Mouse (Mus musculus): ENCODE data around the gene Tnrc6c. TPM values are rescaled to one million over a fixed set of nuclear protein-coding genes. Genes with fewer than 3 reads are reported as not detected.

Tnrc6c gene
- total RNA-seq, 2 experiments from 2014 or later, result 18.5 to 24.8 TPM

- no peak for TF ChIP-seq CTCF (IDR thresholded peaks at IDR 0.05)
- intact Hi-C loops (cut with DNase I), result loop anchor here (10.0 kb wide), 1 partner anchor 234 kb away; no protein-coding TSS in a partner anchor
- Histone ChIP-seq H3K27ac (peak overlapping the region; percentile 48), H3K4me3 (peak overlapping the region; percentile 17; the same call in 1 of the 2 replicates)
- peak; percentile 85 for DNase-seq
Observed at GRCm38 (mm10) chr11:117618774-117619173, 35.3 kb upstream of the Tnrc6c start.

- TF ChIP-seq CTCF (IDR thresholded peaks at IDR 0.05), result no peak
- H3K4me3 ChIP-seq, result no peak overlapping the region
- peak overlapping the region; percentile 25; the same call in 1 of the 2 replicates for H3K27ac ChIP-seq
- DNase-seq, result no peak
- intact Hi-C loops (cut with DNase I), result loop anchor here (10.0 kb wide), 1 partner anchor 235 kb away; no protein-coding TSS in a partner anchor
Observed at GRCm38 (mm10) chr11:117619581-117619980, 34.5 kb upstream of the Tnrc6c start.

DNA sequence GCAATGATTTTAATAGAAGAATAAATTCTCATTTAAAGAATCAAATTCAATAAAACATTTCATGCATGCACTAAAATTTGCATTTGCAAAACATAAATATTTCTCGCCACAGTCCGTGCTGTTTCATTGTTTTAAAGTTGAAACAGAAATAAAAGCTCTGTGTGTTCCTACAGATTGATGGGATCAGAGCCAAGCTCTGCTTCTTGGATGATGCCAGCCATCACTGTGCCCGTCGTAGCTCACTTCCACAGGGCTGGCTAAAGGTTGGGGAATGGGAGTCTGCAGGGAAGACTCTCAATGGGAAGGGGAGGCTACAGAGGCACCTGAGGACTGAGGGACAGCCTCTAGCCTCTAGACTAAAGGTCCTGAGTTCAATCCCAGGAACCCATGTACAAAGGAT lies 28.9 kb upstream of the Tnrc6c start:
- intact Hi-C loops (cut with DNase I), result loop anchor here (5.0 kb wide), 1 partner anchor 228 kb away; no protein-coding TSS in a partner anchor
- no peak for TF ChIP-seq CTCF (IDR thresholded peaks at IDR 0.05)
- H3K27ac ChIP-seq, result no peak overlapping the region
- DNase-seq, result no peak
- no peak overlapping the region for H3K4me3 ChIP-seq

GRCm38 (mm10) chr11:117626557-117626956 lies 27.5 kb upstream of the Tnrc6c start:
- no peak for TF ChIP-seq CTCF (IDR thresholded peaks at IDR 0.05)
- intact Hi-C loops (cut with DNase I), result loop anchor here (5.0 kb wide), 1 partner anchor 229 kb away; no protein-coding TSS in a partner anchor
- DNase-seq, result peak; percentile 74
- H3K4me3 ChIP-seq, result no peak overlapping the region
- H3K27ac ChIP-seq, result peak overlapping the region; percentile 76

DNA sequence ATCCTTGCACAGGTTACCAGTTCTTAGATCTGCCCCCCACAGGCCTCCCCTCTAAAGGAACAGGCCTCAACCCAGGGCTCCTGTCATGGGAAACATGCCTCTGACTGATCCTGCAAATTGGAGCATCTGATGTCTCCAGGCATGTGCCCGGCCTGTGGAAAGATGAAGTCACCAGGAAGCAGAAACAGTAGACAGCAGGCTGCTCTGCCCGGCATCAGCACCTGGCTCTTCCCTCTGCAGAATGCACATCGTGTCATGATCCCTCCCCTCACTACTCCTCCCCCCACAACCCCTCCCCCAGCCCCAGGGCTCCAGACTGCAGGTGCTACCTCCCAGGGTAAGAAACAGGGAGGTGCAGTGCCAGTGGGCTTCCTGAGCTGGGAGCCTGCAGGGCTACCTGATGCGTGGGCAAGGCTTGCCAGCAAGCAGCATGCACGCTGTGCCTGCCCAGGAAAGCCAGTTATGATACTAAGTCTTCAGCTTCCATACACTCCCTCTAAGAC lies 27.0 kb upstream of the Tnrc6c start:
- H3K4me3 ChIP-seq, result no peak overlapping the region
- intact Hi-C loops (cut with DNase I), result loop anchor here (5.0 kb wide), 1 partner anchor 230 kb away; no protein-coding TSS in a partner anchor
- DNase-seq, result no peak
- peak overlapping the region; percentile 76 for H3K27ac ChIP-seq
- no peak for TF ChIP-seq CTCF (IDR thresholded peaks at IDR 0.05)

DNA sequence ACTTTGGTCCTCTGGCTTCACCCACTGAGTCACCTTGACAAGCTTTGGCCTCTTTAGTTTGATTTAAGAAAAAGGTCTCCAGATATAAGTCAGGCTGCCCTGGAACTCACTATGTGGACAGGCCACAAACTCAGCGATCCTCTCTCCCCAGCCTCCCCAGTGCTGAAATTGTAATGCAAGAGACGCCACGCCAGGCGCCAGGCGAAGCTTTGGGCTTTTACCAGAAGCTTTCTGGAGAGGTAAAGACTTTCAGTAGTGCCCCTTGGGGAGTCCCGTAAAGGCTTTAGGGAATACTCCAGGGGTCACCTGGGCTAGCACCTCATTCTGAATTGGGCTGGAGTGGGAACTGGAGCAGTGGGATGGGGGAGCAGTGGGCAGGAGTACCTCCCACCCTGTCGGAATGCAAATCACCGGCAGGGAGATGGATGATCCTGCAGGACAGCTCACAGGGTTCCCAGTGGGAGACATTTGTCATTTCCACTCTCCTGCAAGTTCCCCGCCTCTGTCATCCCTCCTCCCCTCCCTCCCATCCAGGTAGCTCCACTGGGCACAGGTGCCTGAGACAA lies 26.3 kb upstream of the Tnrc6c start:
- Histone ChIP-seq H3K4me3 (no peak overlapping the region), H3K27ac (peak overlapping the region; percentile 49)
- no peak for DNase-seq
- TF ChIP-seq CTCF (IDR thresholded peaks at IDR 0.05), result no peak
- intact Hi-C loops (cut with DNase I), result loop anchor here (5.0 kb wide), 1 partner anchor 231 kb away; no protein-coding TSS in a partner anchor

DNA sequence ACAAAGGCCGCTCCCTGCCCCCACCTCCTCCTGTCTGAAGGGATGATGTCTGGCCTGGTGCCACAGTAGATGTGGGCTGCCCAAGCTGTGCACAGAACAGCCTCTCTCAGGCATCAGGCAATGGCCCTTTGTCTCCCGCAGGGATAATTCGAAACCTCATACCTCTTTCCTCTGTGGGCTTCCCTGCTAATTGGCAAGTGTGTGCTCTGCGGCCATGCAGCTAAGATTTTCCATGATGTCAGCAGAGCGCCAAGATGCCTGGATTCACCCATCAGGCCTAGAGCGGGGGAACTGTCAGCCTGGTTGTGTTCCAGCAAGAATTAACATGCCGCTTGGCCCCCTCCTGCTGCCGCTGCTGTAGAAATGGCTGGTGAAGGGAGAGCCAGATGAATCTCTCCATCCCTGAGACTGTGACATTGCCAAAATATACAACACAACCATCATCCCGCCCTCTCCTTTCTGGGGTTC lies 25.7 kb upstream of the Tnrc6c start:
- TF ChIP-seq CTCF (IDR thresholded peaks at IDR 0.05), result no peak
- H3K27ac ChIP-seq, result peak overlapping the region; percentile 49
- intact Hi-C loops (cut with DNase I), result loop anchor here (5.0 kb wide), 1 partner anchor 231 kb away; no protein-coding TSS in a partner anchor

DNA sequence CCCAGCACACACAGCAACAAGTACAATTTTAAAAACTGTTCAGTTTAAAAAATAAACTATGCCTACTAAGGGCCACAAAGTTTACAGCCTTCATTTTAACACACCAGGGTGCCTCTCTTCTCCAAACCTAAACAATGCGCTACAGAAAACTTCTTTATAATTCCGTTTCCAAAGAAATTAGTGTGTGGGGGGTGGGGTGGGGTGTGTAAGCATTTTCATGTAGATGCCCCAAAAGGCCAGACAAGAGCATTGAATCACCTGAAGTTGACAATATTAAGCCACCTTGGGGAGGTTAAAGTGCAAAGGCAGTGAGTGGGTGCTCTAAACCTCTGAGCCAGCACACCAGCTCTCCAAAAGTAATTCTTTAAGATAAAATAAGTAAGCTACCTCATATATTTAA lies 24.2 kb upstream of the Tnrc6c start:
- intact Hi-C loops (cut with DNase I), result loop anchor here (5.0 kb wide), 1 partner anchor 233 kb away; no protein-coding TSS in a partner anchor
- TF ChIP-seq CTCF (IDR thresholded peaks at IDR 0.05), result no peak
- Histone ChIP-seq H3K27ac (no peak overlapping the region), H3K4me3 (no peak overlapping the region)
- no peak for DNase-seq

More for the DNA sequence above, 25.7 kb upstream of the Tnrc6c start:
- no peak overlapping the region for H3K4me3 ChIP-seq
- no peak for DNase-seq

GRCm38 (mm10) chr11:117630868-117631565 lies 23.1 kb upstream of the Tnrc6c start:
- no peak for TF ChIP-seq CTCF (IDR thresholded peaks at IDR 0.05)
- intact Hi-C loops (cut with DNase I), result no loop called here
- no peak overlapping the region for H3K4me3 ChIP-seq

DNA sequence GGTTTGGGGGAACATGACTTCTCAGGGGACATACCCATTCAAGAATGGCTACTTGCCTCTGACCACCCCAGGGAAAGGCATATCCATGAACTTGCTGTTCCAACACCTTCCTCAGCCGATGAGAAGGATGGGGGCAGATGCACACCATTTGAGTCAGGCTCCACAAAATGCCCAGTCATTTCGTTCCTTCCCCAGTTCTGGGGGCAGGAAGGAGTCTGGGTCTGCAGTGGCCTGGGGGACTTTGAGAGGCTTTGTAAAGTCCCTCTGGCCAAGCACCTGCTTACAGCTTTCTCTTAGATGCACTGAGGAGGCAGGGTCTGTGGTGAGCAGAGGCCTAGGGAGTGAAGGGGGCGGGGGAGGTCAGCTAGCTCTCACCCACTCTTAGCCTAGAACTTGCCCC lies 20.8 kb upstream of the Tnrc6c start:
- no peak overlapping the region for H3K4me3 ChIP-seq
- DNase-seq, result no peak
- no peak for TF ChIP-seq CTCF (IDR thresholded peaks at IDR 0.05)
- H3K27ac ChIP-seq, result no peak overlapping the region
- intact Hi-C loops (cut with DNase I), result no loop called here

More at GRCm38 (mm10) chr11:117630868-117631565, 23.1 kb upstream of the Tnrc6c start:
- no peak overlapping the region for H3K27ac ChIP-seq
- DNase-seq, result no peak

DNA sequence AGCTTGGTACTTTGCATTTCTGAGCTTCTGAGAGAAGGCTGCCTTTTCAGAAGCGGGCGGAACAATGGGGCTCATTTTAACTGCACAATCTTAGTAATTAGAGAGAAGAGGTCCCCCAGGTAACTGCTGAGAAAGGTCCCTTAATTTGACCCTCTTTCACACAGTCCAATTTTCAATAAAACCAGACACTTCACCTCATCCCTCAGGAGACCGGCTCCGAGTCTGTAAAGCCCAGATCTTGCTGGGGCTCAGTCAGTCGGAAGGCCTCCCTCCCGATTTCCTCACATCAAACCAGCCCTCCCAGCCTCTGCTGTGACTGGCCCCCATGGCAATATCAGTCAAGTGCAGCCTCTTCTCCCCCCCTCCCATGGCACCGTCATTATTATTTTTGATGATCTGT lies 15.7 kb upstream of the Tnrc6c start:
- Histone ChIP-seq H3K4me3 (no peak overlapping the region), H3K27ac (no peak overlapping the region)
- TF ChIP-seq CTCF (IDR thresholded peaks at IDR 0.05), result no peak
- DNase-seq, result no peak
- intact Hi-C loops (cut with DNase I), result no loop called here

- intact Hi-C loops (cut with DNase I), result no loop called here
- Histone ChIP-seq H3K4me3 (no peak overlapping the region), H3K27ac (no peak overlapping the region)
- no peak for DNase-seq
- no peak for TF ChIP-seq CTCF (IDR thresholded peaks at IDR 0.05)
Observed at GRCm38 (mm10) chr11:117638809-117639208, 15.3 kb upstream of the Tnrc6c start.
